Mouse (Mus musculus): ENCODE results near the gene Traf1. TPM values are rescaled to one million over a fixed set of nuclear protein-coding genes. Genes with fewer than 3 reads are reported as not detected.

The Traf1 gene
- polyA plus RNA-seq, 1 experiment from 2014 or later, result 0.37 TPM

DNA sequence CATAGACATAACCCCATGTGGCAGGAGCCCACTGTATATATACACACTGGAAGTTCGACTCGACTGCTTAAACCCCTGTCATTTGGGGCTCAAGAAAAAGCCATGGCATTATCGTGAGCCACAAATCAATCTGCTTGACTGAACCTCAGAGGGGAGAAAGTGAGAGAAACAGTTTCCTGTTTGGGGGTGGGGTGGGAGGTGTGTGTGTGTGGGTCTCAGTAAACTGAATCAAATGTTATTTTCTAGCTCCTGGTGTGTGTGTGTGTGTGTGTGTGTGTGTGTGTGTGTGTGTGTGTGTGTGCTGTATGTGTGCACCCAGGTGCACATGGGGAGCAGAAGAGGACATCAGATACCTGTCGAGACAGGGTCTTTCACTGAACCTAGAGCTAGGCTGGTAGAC lies 8.6 kb downstream of the Traf1 start:
- no peak overlapping the region for H3K4me3 ChIP-seq (replicated peaks)
- no peaks in the 10 kb centered on the region for H3K36me3 ChIP-seq (replicated peaks)
- no peak for ATAC-seq (ENCODE audit: low FRiP score)
- H3K4me1 ChIP-seq, result no peaks in the 10 kb centered on the region
- 68% methylated on average over 4 of the region's 4 CpGs for WGBS
- H3K4me2 ChIP-seq, result no peak overlapping the region
- H3K27me3 ChIP-seq, result no peaks in the 10 kb centered on the region
- H3K9ac ChIP-seq, result no peak overlapping the region
- H3K27ac ChIP-seq, result no peak overlapping the region
- no peaks in the 10 kb centered on the region for H3K9me3 ChIP-seq

GRCm38 (mm10) chr2:34951469-34951868 lies 10.1 kb downstream of the Traf1 start:
- H3K27me3 ChIP-seq, result no peaks in the 10 kb centered on the region
- no peaks in the 10 kb centered on the region for H3K36me3 ChIP-seq (replicated peaks)
- no peaks in the 10 kb centered on the region for H3K9me3 ChIP-seq
- no peak overlapping the region for H3K4me3 ChIP-seq (replicated peaks)
- H3K4me1 ChIP-seq, result no peaks in the 10 kb centered on the region
- ATAC-seq (ENCODE audit: low FRiP score), result no peak
- no peak overlapping the region for H3K4me2 ChIP-seq
- no peak overlapping the region for H3K9ac ChIP-seq
- H3K27ac ChIP-seq, result no peak overlapping the region

DNA sequence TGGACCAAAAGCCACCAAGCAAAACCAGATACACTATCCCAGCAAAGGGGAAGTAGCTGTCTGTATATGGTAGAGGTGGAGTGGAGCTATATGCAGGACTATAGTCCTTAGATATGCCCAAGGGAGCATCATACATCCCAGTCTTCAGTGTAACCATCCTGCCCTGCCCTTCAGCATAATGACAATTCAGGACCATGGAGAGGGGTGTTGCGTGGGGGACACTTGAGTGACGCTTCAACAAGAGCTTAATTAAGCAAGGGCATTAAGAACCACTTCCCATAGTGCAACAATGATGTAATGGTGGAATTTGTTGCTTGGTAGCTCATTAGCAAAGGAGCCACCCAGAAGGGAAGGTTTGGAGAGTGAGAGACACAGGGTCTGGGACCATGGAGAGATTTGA lies 12.9 kb downstream of the Traf1 start:
- ATAC-seq (ENCODE audit: low FRiP score), result no peak
- 31% methylated on average over 2 of the region's 2 CpGs for WGBS

DNA sequence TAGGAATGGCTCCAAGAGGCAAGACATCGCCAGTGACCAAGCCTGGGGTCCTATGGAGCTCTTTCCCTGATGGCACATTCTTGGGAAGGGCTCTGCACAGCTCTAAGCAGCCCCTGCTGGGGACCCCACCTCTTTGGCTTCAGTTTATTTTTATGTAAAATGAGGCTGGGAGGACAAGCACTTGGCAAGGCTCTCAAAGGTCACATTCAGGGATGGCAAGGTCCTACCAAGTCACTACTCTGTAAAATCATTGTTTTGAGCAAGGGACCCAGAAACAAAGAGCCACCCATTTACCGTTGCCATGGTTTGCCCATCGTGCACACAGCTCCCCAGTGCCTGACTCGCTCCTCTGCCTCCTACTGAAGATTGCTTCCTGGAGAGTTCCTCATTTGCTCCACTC lies 15.5 kb downstream of the Traf1 start:
- no peak overlapping the region for H3K27ac ChIP-seq
- H3K9ac ChIP-seq, result no peak overlapping the region
- ATAC-seq (ENCODE audit: low FRiP score), result no peak
- H3K4me1 ChIP-seq, result no peaks in the 10 kb centered on the region
- H3K27me3 ChIP-seq, result peaks cover 3% of the 10 kb centered on the region; the same call in 1 of the 2 replicates
- no peak overlapping the region for H3K4me2 ChIP-seq
- whole genome bisulfite sequencing, result 70% methylated on average over 4 of the region's 4 CpGs
- H3K4me3 ChIP-seq (replicated peaks), result no peak overlapping the region
- no peaks in the 10 kb centered on the region for H3K36me3 ChIP-seq (replicated peaks)
- H3K9me3 ChIP-seq, result no peaks in the 10 kb centered on the region

More for the DNA sequence above, 12.9 kb downstream of the Traf1 start:
- Histone ChIP-seq H3K27ac (no peak overlapping the region), H3K4me3 (replicated peaks) (no peak overlapping the region), H3K27me3 (no peaks in the 10 kb centered on the region), H3K4me1 (no peaks in the 10 kb centered on the region), H3K9ac (no peak overlapping the region), H3K4me2 (no peak overlapping the region), H3K9me3 (no peaks in the 10 kb centered on the region), H3K36me3 (replicated peaks) (no peaks in the 10 kb centered on the region)

GRCm38 (mm10) chr2:34945580-34945979 lies 16.0 kb downstream of the Traf1 start:
- whole genome bisulfite sequencing, result 83% methylated on average over 4 of the region's 4 CpGs

DNA sequence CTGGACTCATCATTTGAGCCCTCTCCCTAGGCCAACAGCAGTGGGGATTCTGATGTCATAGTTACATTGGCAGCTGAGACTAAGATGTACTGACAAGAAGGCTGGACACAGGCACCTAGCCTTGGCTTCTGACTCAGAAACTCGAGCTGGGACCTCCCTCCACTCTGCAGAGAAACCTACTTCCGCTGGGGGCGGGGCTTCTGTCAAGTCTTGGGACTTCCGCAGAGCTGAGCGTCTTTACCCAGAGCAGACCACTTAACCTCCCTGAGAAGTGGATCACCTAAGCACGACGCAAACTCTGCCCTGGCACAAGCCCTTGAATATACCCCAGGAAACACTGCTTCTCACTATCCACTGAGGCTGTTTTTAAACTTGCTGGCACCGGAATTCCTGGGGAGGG lies 16.8 kb downstream of the Traf1 start:
- 26% methylated on average over 8 of the region's 8 CpGs for WGBS
- Histone ChIP-seq H3K9me3 (no peaks in the 10 kb centered on the region), H3K4me1 (no peaks in the 10 kb centered on the region), H3K4me3 (replicated peaks) (no peak overlapping the region), H3K9ac (no peak overlapping the region), H3K4me2 (no peak overlapping the region), H3K27me3 (peaks cover 4% of the 10 kb centered on the region; the same call in 1 of the 2 replicates), H3K27ac (no peak overlapping the region), H3K36me3 (replicated peaks) (no peaks in the 10 kb centered on the region)
- ATAC-seq (ENCODE audit: low FRiP score), result no peak

More at GRCm38 (mm10) chr2:34945580-34945979, 16.0 kb downstream of the Traf1 start:
- peaks cover 4% of the 10 kb centered on the region; the same call in 1 of the 2 replicates for H3K27me3 ChIP-seq
- H3K27ac ChIP-seq, result no peak overlapping the region
- ATAC-seq (ENCODE audit: low FRiP score), result no peak
- H3K4me1 ChIP-seq, result no peaks in the 10 kb centered on the region
- H3K9me3 ChIP-seq, result no peaks in the 10 kb centered on the region
- no peak overlapping the region for H3K9ac ChIP-seq
- H3K4me3 ChIP-seq (replicated peaks), result no peak overlapping the region
- no peak overlapping the region for H3K4me2 ChIP-seq
- no peaks in the 10 kb centered on the region for H3K36me3 ChIP-seq (replicated peaks)

DNA sequence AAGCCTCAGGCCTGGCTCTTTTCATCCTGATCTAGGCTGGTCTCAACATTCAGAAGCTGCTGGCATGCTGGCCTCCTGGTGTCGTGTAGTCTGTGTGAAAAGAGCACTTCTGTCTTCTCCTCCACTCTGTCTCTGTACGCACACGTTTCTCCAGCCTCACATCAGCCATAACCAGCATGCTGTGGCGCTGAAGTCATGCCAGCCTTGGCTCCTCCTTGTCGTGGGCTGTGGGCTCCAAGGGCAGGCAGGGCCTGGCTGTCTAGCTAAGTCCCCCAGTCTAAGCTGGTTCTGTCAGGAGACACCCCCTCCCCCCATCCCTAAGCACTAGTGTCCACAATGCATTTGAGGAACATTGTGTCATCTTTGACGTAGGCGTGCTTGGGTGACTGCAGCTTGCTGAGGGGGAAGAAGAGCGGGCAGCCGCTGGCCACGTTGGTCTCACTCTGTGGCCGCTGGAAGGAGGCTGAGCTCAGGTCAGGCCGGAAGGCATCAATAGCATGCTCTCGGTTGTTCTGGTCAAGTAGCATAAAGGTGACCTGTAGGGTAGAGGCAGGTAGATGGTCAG lies 17.9 kb downstream of the Traf1 start:
- Histone ChIP-seq H3K4me1 (no peaks in the 10 kb centered on the region), H3K27ac (no peak overlapping the region), H3K9me3 (no peaks in the 10 kb centered on the region), H3K4me2 (no peak overlapping the region), H3K36me3 (replicated peaks) (no peaks in the 10 kb centered on the region), H3K27me3 (peaks cover 4% of the 10 kb centered on the region; the same call in 1 of the 2 replicates), H3K4me3 (replicated peaks) (no peak overlapping the region), H3K9ac (no peak overlapping the region)
- ATAC-seq (ENCODE audit: low FRiP score), result no peak
- 90% methylated on average over 13 of the region's 13 CpGs for WGBS

DNA sequence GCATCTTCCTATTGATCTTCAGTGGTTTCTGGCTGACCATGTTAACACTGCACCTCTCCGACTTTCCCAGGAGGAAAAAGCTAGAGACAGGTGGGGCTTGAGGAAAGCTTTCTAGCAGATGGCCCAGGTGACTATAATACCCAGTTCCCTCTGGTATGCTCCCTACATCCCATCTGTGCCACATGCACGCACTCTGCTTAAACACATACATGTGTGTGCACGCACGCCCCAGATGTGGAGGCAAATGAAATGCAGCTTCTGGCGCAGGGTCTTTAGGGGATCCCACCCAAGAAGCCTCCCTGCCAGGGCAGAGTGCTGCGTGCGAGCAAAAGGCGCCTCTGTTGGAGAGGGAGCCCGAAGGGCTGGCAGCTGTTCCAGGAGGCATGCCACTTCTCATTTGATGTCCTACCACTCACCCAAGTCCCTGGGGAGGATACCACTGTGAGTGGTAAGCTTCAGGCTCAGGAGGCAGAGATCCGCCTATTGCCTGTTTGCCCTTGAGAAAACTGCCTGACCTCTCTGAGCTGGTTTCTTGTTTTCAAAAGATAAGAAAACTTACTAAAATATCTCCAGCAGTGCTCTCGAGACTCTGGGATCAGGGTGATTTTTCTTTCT lies 20.4 kb downstream of the Traf1 start:
- Histone ChIP-seq H3K27me3 (peaks cover 8% of the 10 kb centered on the region; the same call in 1 of the 2 replicates), H3K27ac (no peak overlapping the region), H3K9ac (no peak overlapping the region), H3K9me3 (no peaks in the 10 kb centered on the region), H3K36me3 (replicated peaks) (no peaks in the 10 kb centered on the region), H3K4me2 (no peak overlapping the region), H3K4me3 (replicated peaks) (no peak overlapping the region), H3K4me1 (peaks cover 4% of the 10 kb centered on the region; the same call in 1 of the 2 replicates)
- WGBS, result 80% methylated on average over 11 of the region's 11 CpGs
- ATAC-seq (ENCODE audit: low FRiP score), result no peak

DNA sequence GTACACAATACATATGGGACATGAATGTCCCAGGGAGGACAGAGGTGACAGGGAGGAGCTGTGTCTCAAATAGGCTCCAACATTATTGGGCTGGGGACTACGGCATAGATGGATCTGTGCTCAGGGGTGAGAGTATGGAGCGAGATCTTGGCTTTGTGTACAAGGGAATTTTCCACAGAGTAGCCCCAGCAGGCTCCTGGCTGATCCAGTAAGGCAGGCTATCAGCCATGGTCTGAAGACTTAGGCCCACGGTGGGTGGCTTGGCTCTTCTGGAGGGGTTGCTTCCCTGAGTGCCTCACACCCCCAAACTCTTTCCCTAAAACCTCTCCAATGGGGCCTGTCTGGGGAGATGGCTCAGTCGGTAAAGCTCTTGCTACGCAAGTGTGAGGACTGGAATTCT lies 21.3 kb downstream of the Traf1 start:
- no peak overlapping the region for H3K9ac ChIP-seq
- no peak overlapping the region for H3K4me3 ChIP-seq (replicated peaks)
- H3K9me3 ChIP-seq, result no peaks in the 10 kb centered on the region
- H3K27me3 ChIP-seq, result peaks cover 8% of the 10 kb centered on the region; the same call in 1 of the 2 replicates
- H3K4me1 ChIP-seq, result peaks cover 4% of the 10 kb centered on the region; the same call in 1 of the 2 replicates
- H3K36me3 ChIP-seq (replicated peaks), result no peaks in the 10 kb centered on the region
- H3K27ac ChIP-seq, result no peak overlapping the region
- H3K4me2 ChIP-seq, result no peak overlapping the region
- ATAC-seq (ENCODE audit: low FRiP score), result no peak
- 82% methylated on average over 3 of the region's 5 CpGs for WGBS

DNA sequence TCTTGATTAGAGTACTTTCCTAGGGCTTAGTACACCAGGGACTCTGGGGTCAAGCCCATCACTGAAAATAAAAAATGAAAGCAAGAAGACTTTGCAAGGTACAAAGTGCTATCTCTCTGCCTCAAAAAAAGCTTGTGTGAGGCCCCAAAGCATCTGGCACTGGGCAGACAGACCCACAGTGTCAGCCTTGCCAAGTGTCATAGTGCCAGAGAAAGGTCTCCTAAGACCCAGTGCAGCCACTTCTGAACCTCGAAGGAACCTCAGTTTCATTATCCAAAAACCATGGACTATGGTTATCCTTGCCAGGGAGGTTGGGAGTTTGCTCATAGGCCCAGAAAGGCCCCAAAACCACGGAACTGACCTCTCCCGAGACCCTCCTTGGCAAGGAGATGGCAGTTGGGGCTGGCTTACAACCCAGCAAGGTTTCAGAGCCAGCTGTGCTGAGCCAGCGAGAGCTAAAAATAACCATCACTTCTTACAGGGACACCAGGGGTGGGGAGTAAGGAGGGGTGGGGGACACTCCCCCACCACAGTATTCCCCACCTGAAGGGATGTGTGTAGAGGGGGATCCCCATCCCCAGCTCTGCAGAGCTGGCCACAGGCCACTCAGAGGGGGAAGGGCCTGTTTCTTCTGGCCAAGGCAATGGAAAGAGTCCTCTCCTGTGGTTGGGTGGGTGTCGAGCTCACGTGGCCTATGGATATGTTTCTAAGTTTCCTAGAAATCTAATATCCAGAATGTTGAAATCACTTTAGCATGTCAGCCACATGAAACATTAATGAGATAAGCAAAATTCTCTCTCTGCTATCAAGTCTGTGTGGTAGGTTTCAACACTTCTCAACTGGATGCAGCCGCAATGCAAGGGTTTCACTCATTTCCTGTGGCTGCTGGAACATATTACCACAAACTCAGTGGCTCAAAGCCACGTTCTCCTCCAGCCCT lies 23.0 kb downstream of the Traf1 start:
- ATAC-seq (ENCODE audit: low FRiP score), result no peak
- Histone ChIP-seq H3K36me3 (replicated peaks) (no peaks in the 10 kb centered on the region), H3K4me2 (no peak overlapping the region), H3K4me1 (peaks cover 4% of the 10 kb centered on the region; the same call in 1 of the 2 replicates), H3K27ac (no peak overlapping the region), H3K27me3 (peaks cover 8% of the 10 kb centered on the region; the same call in 1 of the 2 replicates), H3K4me3 (replicated peaks) (no peak overlapping the region), H3K9me3 (no peaks in the 10 kb centered on the region), H3K9ac (no peak overlapping the region)
- WGBS, result 82% methylated on average over 8 of the region's 8 CpGs

DNA sequence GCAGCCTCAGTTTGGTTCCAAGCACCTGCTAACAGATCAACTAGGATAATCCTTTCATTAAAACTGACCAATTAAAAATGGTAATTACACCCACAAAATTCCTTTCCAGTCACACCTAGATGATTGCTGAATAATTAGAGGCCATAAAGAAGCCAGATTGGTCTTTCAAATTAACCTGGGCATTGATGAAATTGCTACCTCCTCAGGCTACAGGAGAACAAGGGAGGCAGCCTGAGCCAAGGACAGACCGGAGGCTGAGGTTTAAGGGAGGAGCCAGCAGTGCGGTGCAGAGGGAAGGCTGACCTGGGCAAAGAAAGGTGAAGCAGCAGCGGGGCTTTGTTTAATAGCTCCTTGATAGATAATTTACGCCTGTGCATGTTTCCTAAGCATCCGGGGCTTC lies 24.1 kb downstream of the Traf1 start:
- Histone ChIP-seq H3K36me3 (replicated peaks) (no peaks in the 10 kb centered on the region), H3K27ac (no peak overlapping the region), H3K9ac (no peak overlapping the region), H3K4me3 (replicated peaks) (no peak overlapping the region), H3K27me3 (peaks cover 8% of the 10 kb centered on the region; the same call in 1 of the 2 replicates), H3K9me3 (no peaks in the 10 kb centered on the region), H3K4me2 (no peak overlapping the region), H3K4me1 (peaks cover 4% of the 10 kb centered on the region; the same call in 1 of the 2 replicates)
- ATAC-seq (ENCODE audit: low FRiP score), result no peak
- 38% methylated on average over 5 of the region's 5 CpGs for WGBS

DNA sequence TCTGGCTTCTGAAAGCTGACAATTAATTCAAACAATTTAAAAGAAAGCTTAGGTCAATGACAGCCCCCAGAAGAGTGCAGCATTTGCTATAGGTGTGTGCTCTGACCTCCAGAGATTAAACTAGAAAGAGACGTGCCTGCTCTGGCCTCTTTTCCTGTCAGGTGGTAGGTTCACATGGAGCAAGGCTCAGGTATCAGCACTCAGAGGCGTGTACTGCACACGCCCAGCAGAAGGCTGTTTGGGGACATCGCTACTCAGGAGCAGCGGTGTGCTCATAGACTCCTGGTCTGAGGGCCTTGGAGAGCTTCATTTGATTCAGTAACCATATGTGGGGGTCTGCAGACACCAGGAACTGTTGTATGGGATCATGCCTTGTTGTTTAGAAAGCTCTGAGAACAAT lies 34.3 kb downstream of the Traf1 start:
- Histone ChIP-seq H3K27me3 (no peaks in the 10 kb centered on the region), H3K9me3 (no peaks in the 10 kb centered on the region), H3K4me3 (replicated peaks) (no peak overlapping the region), H3K27ac (no peak overlapping the region), H3K4me2 (no peak overlapping the region), H3K9ac (no peak overlapping the region), H3K4me1 (no peaks in the 10 kb centered on the region), H3K36me3 (replicated peaks) (no peaks in the 10 kb centered on the region)
- 71% methylated on average over 5 of the region's 5 CpGs for WGBS
- no peak for ATAC-seq (ENCODE audit: low FRiP score)
